Mouse (Mus musculus): ENCODE measurements around the gene Asic4.
A peak's percentile ranks its signal among the peaks of the same experiment; 100 is the strongest.

Gene Asic4

GRCm38 (mm10) chr1:75502945-75503650 is 52.9 kb downstream of the Asic4 start:
- DNase-seq (ENCODE audit: low read depth, low spot score), result no peak

- no peak for DNase-seq (ENCODE audit: low read depth, low spot score)
Observed at GRCm38 (mm10) chr1:75503651-75503980, 53.4 kb downstream of the Asic4 start.

GRCm38 (mm10) chr1:75504256-75505045 is 54.2 kb downstream of the Asic4 start:
- DNase-seq (ENCODE audit: low read depth, low spot score), result no peak

DNA sequence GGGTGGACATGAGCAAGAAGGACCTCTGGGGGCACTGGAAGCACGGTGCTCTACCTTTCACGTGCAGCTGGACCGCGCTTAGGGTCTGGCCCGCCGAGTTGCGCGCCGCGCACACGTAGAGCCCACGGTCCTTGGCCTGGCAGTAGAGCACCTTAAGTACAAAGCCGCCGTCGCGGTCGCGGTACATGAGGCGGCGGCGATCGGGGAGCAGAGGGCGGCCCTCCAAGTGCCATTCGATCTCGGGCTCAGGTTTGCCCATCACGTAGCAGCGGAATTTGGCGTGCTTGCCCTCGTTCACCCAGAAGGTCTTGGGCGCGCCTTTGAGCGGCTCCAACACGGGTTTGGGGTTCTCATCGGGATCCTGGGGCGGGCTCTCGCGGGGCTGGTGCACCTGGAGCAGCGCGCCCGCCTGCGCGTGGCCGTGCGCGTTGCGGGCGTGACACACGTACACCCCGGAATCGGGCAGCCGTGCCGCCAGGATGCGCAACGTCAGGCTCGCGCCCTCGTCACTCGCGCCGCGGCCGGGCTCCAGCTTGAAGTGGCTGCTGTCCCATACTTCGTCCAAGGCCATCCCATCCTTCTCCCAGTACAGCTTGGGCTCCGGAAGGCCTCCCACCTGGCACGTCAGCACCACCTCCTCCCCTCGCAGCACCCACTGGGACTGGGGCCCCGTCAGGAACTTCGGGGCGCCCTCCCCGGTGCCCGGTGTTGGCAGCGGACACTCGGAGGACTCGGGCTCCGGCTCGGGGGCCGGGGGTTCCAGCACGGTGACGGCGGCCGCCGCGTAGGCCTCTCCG is 55.1 kb downstream of the Asic4 start:
- no peak for DNase-seq (ENCODE audit: low read depth, low spot score)

DNA sequence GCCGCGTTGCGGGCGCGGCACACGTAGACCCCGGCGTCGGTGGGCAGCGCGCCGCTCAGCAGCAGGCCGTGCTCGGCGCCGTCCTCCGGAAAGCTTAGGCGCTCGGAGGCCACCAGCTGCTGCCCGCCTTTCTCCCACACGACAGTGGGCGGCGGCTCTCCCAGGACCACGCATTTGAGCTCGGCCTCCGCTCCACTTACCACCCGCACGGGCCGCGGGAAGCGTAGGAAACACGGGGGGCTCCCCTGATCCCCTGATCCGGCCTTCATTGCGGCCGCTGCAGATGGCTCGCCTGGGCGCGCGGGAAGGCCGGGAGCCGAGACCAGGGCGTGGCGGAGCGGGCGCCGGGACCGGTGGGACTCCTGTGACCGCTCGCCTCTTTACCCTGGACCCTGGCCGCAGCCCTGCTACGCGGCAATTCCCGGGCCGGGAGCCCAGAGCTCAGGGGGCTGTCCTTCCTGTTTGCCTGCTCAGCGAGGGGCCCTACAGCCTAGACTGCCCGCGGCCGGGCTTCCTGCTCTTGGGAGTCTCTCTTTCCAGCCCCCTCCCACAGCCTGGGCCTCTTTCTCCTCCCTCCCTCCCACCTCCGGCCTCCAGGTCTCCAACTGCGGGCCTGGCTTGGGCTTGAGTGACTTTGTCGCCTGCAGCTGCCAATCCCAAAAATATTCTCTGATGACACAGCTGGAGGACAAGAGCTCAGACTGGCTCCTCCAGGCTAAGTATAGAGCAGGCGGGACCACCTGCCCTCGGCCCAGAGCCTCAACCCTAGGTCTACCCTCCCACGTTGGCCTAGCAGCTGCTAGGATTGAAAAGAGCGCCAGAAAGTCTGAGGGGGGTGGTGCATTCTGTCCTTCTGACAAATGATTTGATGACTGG is 56.0 kb downstream of the Asic4 start, which contains the start of gene Obsl1:
TSS of gene Obsl1 (minus strand) at position 497 of the 876 bp plus-strand sequence.
- DNase-seq (ENCODE audit: low read depth, low spot score), result no peak

DNA sequence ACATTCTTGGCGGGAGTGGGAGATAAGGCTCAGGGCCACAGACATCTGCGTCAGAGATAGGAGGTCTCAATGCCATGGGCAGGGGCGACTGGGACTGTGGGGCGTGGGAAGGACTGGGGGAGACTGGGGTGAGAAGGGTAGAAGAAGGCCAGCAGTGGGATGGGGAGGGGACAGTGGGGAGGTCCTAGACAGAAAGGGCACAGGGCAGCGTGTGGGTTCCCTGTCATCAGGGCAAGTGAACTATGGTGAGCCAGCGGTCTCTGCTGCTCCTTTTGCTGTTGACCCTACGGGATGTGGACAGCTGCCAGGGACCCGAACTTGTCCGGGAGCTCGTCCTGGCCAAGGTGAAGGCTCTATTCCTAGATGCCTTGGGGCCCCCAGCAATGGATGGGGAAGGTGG is 56.8 kb downstream of the Asic4 start, which contains the start of gene Inha:
TSS of gene Inha (plus strand) at position 72 of the 400 bp plus-strand sequence.
- DNase-seq (ENCODE audit: low read depth, low spot score), result no peak

DNA sequence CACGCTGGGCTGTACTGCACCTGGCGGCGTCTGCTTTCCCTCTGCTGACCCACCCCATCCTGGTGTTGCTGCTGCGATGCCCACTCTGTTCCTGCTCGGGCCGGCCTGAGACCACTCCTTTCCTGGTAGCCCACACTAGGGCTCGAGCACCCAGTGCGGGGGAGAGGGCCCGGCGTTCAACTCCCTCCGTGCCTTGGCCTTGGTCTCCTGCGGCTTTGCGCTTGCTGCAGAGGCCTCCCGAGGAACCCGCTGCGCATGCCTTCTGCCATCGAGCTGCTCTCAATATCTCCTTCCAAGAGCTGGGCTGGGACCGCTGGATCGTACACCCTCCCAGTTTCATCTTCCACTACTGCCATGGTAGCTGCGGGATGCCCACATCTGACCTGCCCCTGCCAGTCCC is 59.4 kb downstream of the Asic4 start:
- no peak for DNase-seq (ENCODE audit: low read depth, low spot score)

DNA sequence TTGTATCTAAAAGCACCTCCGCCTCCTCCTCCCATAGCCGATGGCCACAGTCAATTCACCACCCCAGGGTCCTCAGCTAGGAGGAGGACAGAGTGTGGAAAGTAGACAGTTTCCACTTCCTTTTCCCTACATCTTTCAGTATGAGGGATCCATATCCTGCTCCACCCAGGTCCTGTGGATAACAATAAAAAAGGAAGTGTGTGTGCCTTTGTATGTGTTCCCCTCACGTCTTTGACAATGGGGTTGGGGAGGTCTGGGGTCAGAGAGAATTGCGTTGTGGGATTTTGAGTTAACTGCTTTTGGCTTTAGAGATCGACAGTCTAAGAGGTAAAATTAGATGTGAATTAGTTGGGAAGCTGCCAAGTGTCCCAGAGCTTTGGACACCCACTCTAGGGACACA is 59.9 kb downstream of the Asic4 start:
- DNase-seq (ENCODE audit: low read depth, low spot score), result no peak

GRCm38 (mm10) chr1:75511437-75512210 is 61.4 kb downstream of the Asic4 start:
- no peak for DNase-seq (ENCODE audit: low read depth, low spot score)

- DNase-seq (ENCODE audit: low read depth, low spot score), result no peak
Observed at GRCm38 (mm10) chr1:75512550-75512949, 62.3 kb downstream of the Asic4 start.

GRCm38 (mm10) chr1:75516703-75517380 is 66.6 kb downstream of the Asic4 start:
- DNase-seq (ENCODE audit: low read depth, low spot score), result no peak

- DNase-seq (ENCODE audit: low read depth, low spot score), result no peak
Observed at GRCm38 (mm10) chr1:75517984-75518383, 67.7 kb downstream of the Asic4 start.

GRCm38 (mm10) chr1:75518427-75518826 is 68.2 kb downstream of the Asic4 start:
- DNase-seq (ENCODE audit: low read depth, low spot score), result no peak

- no peak for DNase-seq (ENCODE audit: low read depth, low spot score)
Observed at GRCm38 (mm10) chr1:75519576-75519975, 69.3 kb downstream of the Asic4 start.

- peak; percentile 96 for DNase-seq (ENCODE audit: low read depth, low spot score)
Observed at GRCm38 (mm10) chr1:75521321-75522031, 71.2 kb downstream of the Asic4 start, which contains the start of gene Stk11ip. Gene Stk11ip, plus strand, starts transcription at chr1:75521529.
